Mouse (Mus musculus): Measurements from ENCODE around the gene Chchd6. TPM values are rescaled to one million over a fixed set of nuclear protein-coding genes. Genes with fewer than 3 reads are reported as not detected.

Chchd6 gene
- polyA plus RNA-seq (2017; shearing (Covaris generic)): 6.3 TPM

GRCm38 (mm10) chr6:89595018-89595776 lies at the start of gene Chchd6:
Chchd6 (minus strand) TSS chr6:89595652.

GRCm38 (mm10) chr6:89643798-89644270 lies 48.4 kb upstream of the Chchd6 start, which contains the start of gene Txnrd3:
Txnrd3 (plus strand) TSS chr6:89643988.

GRCm38 (mm10) chr6:89362281-89363106 lies 233.0 kb downstream of the Chchd6 start, which contains the start of gene Plxna1:
Plxna1 (minus strand) TSS chr6:89362620.

Other genes starting within 250 kb of the Chchd6 start
- gene Plxna1, start 233.0 kb downstream of the Chchd6 start, polyA plus RNA-seq (2017; shearing (Covaris generic)): 1.5 TPM
- 1.3 TPM for gene Txnrd3, start 48.3 kb upstream of the Chchd6 start, polyA plus RNA-seq (2017; shearing (Covaris generic))
- not detected for gene Vmn1r40, start 111.9 kb upstream of the Chchd6 start, polyA plus RNA-seq (2017; shearing (Covaris generic))
- not detected for gene Vmn1r41, start 145.1 kb upstream of the Chchd6 start, polyA plus RNA-seq (2017; shearing (Covaris generic))